Mouse (Mus musculus) intestine, embryonic 14.5 days (tissue): ENCODE results near the gene B3gnt8. TPM values are rescaled to one million over a fixed set of nuclear protein-coding genes. Genes with fewer than 3 reads are reported as not detected.

ENCODE experiments used
- ATAC-seq: fragments of 200-750 bp; cut with Nextera tagmentation; replicated peaks from 2 replicates; pipeline ENCODE4 v1.8.0; 2017; ENCODE audit warnings: low read depth, moderate number of reproducible peaks, moderate TSS enrichment, moderate library complexity; ENCODE audit not compliant: low FRiP score, low TSS enrichment
- DNase-seq: peaks from one replicate; pipeline ENCODE4 v3.0.0-alpha.2; 2018; ENCODE audit warnings: low spot score
- H3K27ac ChIP-seq: fragments of 300-500 bp; sonication (generic); 2 replicates; pipeline ENCODE4 v1.5.1; 2014; ENCODE audit warnings: low read depth, mild to moderate bottlenecking, control low read depth
- H3K27me3 ChIP-seq: fragments of 300-500 bp; sonication (generic); replicated peaks from 2 replicates; pipeline ENCODE4 v1.6.1; 2014; ENCODE audit warnings: low read length, control low read depth; ENCODE audit not compliant: control insufficient read depth, insufficient read depth
- H3K36me3 ChIP-seq: fragments of 300-500 bp; sonication (generic); 2 replicates; pipeline ENCODE4 v1.6.1; 2014; ENCODE audit warnings: low read length, control low read depth; ENCODE audit not compliant: control insufficient read depth, insufficient read depth
- H3K4me1 ChIP-seq: fragments of 300-500 bp; sonication (generic); replicated peaks from 2 replicates; pipeline ENCODE4 v1.6.1; 2014; ENCODE audit warnings: low read length, control low read depth, mixed read lengths; ENCODE audit not compliant: control insufficient read depth, insufficient read depth
- H3K4me2 ChIP-seq: fragments of 300-500 bp; sonication (generic); 2 replicates; pipeline ENCODE4 v1.6.1; 2014; ENCODE audit warnings: low read length
- H3K4me3 ChIP-seq: fragments of 300-500 bp; sonication (generic); 2 replicates; pipeline ENCODE4 v1.5.1; 2014; ENCODE audit warnings: low read depth, low read length, control low read depth, mixed read lengths
- H3K9ac ChIP-seq: fragments of 300-500 bp; sonication (generic); 2 replicates; pipeline ENCODE4 v1.6.1; 2014; ENCODE audit warnings: mild to moderate bottlenecking, low read length
- H3K9me3 ChIP-seq: fragments of 300-500 bp; sonication (generic); 2 replicates; pipeline ENCODE4 v1.6.1; 2016; ENCODE audit warnings: low read length, control low read depth; ENCODE audit not compliant: control insufficient read depth
- WGBS: fragments of 180-500 bp; shearing (Covaris S2); extraction: QIAGEN DNeasy Blood & Tissue Kit; methylation state at CpG from one replicate; pipeline ENCODE4 v1.1.7; 2014; 5-methylcytosine and 5-hydroxymethylcytosine counted together
- polyA plus RNA-seq: library from polyadenylated mRNA; unstranded; fragments of >200 nt; fragmentation: Nextera tagmentation; extraction: Ambion mirVana; gene quantifications from 2 replicates; pipeline ENCODE4 v1.2.1, GENCODE M21; 2014

The B3gnt8 gene
- polyA plus RNA-seq, 1 experiment from 2014 or later, result 3.9 TPM

DNA sequence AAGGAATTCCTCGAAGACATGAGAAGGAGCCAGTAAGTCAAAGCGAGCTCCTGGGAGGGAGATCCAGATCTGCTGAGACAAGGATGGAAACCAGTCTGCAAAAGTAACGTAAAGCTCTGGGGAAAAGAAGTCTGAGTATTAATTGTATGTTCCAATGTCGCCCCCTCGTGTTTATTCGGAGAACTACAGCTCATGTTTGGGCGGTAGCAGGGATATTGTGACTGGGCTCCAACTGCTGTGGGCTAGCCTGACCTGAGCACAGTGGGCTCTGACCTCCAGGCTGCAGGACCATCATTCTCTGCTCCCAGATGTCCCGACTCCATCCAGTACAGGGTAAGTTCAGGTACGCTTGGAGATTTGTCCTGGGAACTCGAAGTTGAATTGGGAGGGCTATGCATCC lies 26.8 kb upstream of the B3gnt8 start:
- Histone ChIP-seq H3K27ac (no peak overlapping the region), H3K27me3 (0 out of 2 replicates have a peak, but pooled peaks cover 3% of the 10 kb centered on the region), H3K4me2 (no peak overlapping the region), H3K4me1 (no peaks in the 10 kb centered on the region), H3K36me3 (no peaks in the 10 kb centered on the region), H3K9me3 (no peaks in the 10 kb centered on the region), H3K4me3 (no peak overlapping the region), H3K9ac (no peak overlapping the region)
- DNase-seq (peak; percentile 93), ATAC-seq (peak; percentile 47; the same call in 1 of the 2 replicates)
- 13% methylated on average over 10 of the region's 10 CpGs for WGBS

DNA sequence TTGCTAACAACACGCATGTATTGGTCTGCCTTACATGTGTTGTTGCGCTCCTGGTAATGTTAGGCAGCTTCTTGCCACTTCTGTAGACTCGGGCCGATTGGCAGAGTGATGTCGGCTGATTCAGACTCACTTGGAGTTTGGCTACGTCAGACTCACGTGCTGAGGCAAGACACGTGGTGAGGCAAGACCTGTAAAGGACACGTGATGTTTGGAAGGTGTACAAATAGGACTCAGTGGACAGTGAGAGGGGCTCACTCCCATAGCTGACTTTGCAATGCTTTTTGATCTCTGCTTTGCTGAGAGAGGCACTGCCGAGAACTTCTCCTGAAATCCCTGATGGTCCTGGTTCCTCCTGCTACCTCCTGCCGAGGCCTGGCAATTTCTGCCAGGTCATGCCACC lies 25.8 kb upstream of the B3gnt8 start:
- no peaks in the 10 kb centered on the region for H3K9me3 ChIP-seq
- no peak overlapping the region for H3K4me3 ChIP-seq
- no peaks in the 10 kb centered on the region for H3K4me1 ChIP-seq
- ATAC-seq, result no peak
- H3K27ac ChIP-seq, result no peak overlapping the region
- 0 out of 2 replicates have a peak, but pooled peaks cover 3% of the 10 kb centered on the region for H3K27me3 ChIP-seq
- no peak overlapping the region for H3K9ac ChIP-seq
- no peaks in the 10 kb centered on the region for H3K36me3 ChIP-seq
- H3K4me2 ChIP-seq, result no peak overlapping the region
- DNase-seq, result no peak
- WGBS, result 87% methylated on average over 11 of the region's 11 CpGs

DNA sequence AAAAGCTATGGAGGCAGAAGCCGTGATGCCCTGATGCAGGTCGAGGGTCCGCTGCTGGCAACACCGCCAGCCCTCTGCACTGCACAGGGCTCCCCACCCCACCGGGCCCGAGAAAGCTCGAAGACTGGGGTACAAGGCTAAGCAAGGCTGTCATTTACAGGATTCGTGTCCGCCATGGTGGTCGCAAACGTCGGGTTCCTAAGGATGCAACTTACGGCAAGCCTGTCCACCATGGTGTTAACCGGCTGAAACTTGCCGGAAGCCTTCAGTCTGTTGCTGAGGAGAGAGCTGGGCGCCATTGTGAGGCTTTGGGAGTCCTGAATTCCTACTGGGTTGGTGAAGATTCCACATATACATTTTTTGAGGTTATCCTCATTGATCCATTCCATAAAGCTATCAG lies 25.1 kb upstream of the B3gnt8 start:
- Histone ChIP-seq H3K4me1 (no peaks in the 10 kb centered on the region), H3K27ac (no peak overlapping the region), H3K36me3 (no peaks in the 10 kb centered on the region), H3K4me2 (no peak overlapping the region), H3K4me3 (no peak overlapping the region), H3K9ac (no peak overlapping the region), H3K27me3 (0 out of 2 replicates have a peak, but pooled peaks cover 3% of the 10 kb centered on the region), H3K9me3 (no peaks in the 10 kb centered on the region)
- 90% methylated on average over 16 of the region's 16 CpGs for WGBS
- ATAC-seq (no peak), DNase-seq (no peak)

GRCm38 (mm10) chr7:25606625-25607063 lies 19.8 kb upstream of the B3gnt8 start:
- Histone ChIP-seq H3K27ac (no peak overlapping the region), H3K9me3 (no peaks in the 10 kb centered on the region), H3K27me3 (no peaks in the 10 kb centered on the region), H3K9ac (no peak overlapping the region), H3K4me2 (no peak overlapping the region), H3K4me3 (no peak overlapping the region), H3K4me1 (no peaks in the 10 kb centered on the region), H3K36me3 (no peaks in the 10 kb centered on the region)
- ATAC-seq, result no peak
- 85% methylated on average over 4 of the region's 4 CpGs for WGBS
- DNase-seq, result no peak

DNA sequence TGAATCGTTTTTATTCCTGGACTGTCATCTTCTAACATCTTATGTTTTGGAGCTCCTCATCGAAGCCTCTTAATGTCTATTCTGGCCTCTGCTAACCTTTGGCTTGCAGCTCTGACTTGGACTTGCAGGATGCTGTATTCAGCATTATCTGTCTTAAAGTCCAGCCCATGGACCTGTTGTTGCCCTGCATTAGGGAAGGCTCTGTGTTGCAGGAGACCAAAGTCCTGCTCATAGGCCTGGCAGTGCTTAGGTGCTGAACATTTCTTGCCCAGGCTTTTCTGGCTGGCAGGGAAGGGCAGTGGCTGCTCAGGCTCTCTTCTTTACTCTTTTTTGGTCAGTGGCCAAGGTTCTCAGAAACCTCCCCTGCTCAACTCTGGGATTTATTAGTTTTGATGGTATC lies 19.3 kb upstream of the B3gnt8 start:
- no peak overlapping the region for H3K9ac ChIP-seq
- no peak overlapping the region for H3K27ac ChIP-seq
- no peak for ATAC-seq
- H3K9me3 ChIP-seq, result no peaks in the 10 kb centered on the region
- H3K36me3 ChIP-seq, result no peaks in the 10 kb centered on the region
- H3K4me1 ChIP-seq, result no peaks in the 10 kb centered on the region
- no peak overlapping the region for H3K4me3 ChIP-seq
- WGBS, result 73% methylated on average over 2 of the region's 2 CpGs
- H3K27me3 ChIP-seq, result no peaks in the 10 kb centered on the region
- no peak overlapping the region for H3K4me2 ChIP-seq
- no peak for DNase-seq

DNA sequence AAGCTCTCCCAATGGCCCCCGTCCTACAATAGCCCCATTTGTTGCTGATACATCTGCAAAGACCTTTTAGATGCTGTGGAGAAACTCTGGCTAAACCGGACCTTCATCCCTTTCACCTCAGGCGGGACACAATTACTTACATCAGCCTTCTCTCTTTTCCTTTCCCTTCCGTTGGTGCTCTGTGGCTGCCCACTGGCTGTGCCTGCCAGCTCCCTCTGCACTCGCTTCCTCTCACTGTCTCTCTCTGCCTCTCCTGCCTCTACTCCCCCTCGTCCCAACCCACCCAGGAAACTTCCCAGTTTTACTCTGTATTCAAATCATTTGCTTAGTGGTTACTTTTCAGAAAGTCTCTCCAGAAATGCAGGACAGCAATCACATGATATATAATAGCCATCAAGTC lies 16.4 kb upstream of the B3gnt8 start:
- no peaks in the 10 kb centered on the region for H3K27me3 ChIP-seq

GRCm38 (mm10) chr7:25611501-25611900 lies 15.0 kb upstream of the B3gnt8 start:
- Histone ChIP-seq H3K4me2 (no peak overlapping the region), H3K36me3 (no peaks in the 10 kb centered on the region)
- 38% methylated on average over 7 of the region's 7 CpGs for WGBS

More for the DNA sequence above, 16.4 kb upstream of the B3gnt8 start:
- Histone ChIP-seq H3K4me3 (no peak overlapping the region), H3K4me2 (no peak overlapping the region), H3K9me3 (no peaks in the 10 kb centered on the region), H3K4me1 (no peaks in the 10 kb centered on the region), H3K27ac (no peak overlapping the region), H3K36me3 (no peaks in the 10 kb centered on the region), H3K9ac (no peak overlapping the region)
- WGBS, result 45% methylated on average over 6 of the region's 6 CpGs
- no peak for ATAC-seq
- no peak for DNase-seq

GRCm38 (mm10) chr7:25614086-25614485 lies 12.4 kb upstream of the B3gnt8 start:
- H3K4me2 ChIP-seq, result no peak overlapping the region
- ATAC-seq (no peak), DNase-seq (no peak)
- no peaks in the 10 kb centered on the region for H3K36me3 ChIP-seq
- H3K27me3 ChIP-seq, result no peaks in the 10 kb centered on the region
- 86% methylated on average over 5 of the region's 5 CpGs for WGBS
- no peak overlapping the region for H3K4me3 ChIP-seq
- H3K9me3 ChIP-seq, result no peaks in the 10 kb centered on the region
- no peak overlapping the region for H3K9ac ChIP-seq
- H3K4me1 ChIP-seq, result no peaks in the 10 kb centered on the region
- H3K27ac ChIP-seq, result no peak overlapping the region

More at GRCm38 (mm10) chr7:25611501-25611900, 15.0 kb upstream of the B3gnt8 start:
- no peaks in the 10 kb centered on the region for H3K9me3 ChIP-seq
- no peak overlapping the region for H3K4me3 ChIP-seq
- H3K9ac ChIP-seq, result no peak overlapping the region
- H3K27ac ChIP-seq, result no peak overlapping the region
- H3K4me1 ChIP-seq, result no peaks in the 10 kb centered on the region
- ATAC-seq (no peak), DNase-seq (no peak)
- H3K27me3 ChIP-seq, result no peaks in the 10 kb centered on the region

DNA sequence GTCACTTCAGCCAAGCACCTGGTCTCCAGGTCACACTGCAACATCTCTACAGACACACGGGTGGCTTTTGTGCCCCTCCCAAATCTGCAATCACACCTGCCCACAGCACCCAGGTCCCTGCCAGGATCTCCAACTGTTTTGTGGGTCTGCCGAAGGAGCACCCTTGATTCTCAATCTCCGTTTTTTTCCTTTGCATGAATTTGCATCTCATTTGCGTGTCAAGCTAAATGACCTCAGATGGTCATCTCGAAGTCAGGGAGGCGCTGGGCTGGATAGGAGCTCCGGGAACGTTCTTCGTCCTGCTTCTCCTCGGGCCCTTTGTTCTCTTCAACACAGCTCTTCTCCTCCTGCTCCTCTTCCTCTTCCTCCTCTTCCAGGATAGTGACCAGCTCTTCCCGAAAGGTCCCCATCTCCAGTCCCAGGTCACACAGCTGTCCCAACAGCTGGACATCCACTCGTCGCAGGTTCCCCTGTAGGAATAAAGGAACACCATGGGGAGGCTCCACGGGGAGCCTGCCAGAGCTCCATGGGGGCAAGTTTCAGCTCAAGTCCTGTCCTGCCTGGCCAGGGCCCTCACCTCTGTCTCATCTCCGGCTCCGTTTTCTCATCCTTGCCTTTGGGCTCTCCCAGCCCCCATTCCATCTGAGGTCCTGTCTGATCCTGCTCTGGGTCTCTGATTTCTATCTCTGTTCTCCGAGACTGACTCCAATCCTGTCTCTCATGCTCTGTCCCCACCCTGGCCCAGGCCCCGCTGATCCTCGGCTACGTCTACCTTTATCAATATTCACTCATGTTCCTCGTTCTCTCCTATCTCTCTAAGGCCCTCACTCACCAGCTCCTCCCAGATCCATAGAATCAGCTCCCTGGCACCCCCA lies 11.4 kb upstream of the B3gnt8 start:
- Histone ChIP-seq H3K4me2 (no peak overlapping the region), H3K27me3 (no peaks in the 10 kb centered on the region), H3K9ac (no peak overlapping the region), H3K36me3 (no peaks in the 10 kb centered on the region), H3K9me3 (no peaks in the 10 kb centered on the region), H3K4me3 (no peak overlapping the region), H3K4me1 (peaks cover 5% of the 10 kb centered on the region), H3K27ac (no peak overlapping the region)
- ATAC-seq, result no peak
- DNase-seq, result no peak
- 77% methylated on average over 21 of the region's 21 CpGs for WGBS
